Mouse (Mus musculus) CH12.LX (cell line): Measurements from ENCODE around the gene Stambpl1.

Experiments
- CHD1 ChIP-seq: IDR thresholded peaks from 2 replicates; pipeline ENCODE4 v1.6.1; 2012; ENCODE audit warnings: low read depth, low read length, improper control_type of control experiment, inconsistent platforms
- CTCF ChIP-seq, 2 experiments: IDR thresholded peaks in 1 of 2; conservative IDR thresholded peaks in 1 of 2; 2 replicates each; pipeline ENCODE4 v1.5.1; 2011 to 2012; ENCODE audit warnings: low read depth in 2 of 2, low read length in 2 of 2, improper control_type of control experiment in 1 of 2, inconsistent platforms in 1 of 2, mild to moderate bottlenecking in 1 of 2, moderate library complexity in 1 of 2
- E2F4 ChIP-seq: IDR thresholded peaks from 2 replicates; pipeline ENCODE4 v1.6.1; 2011; ENCODE audit warnings: low read depth, low read length, improper control_type of control experiment; ENCODE audit not compliant: insufficient replicate concordance
- EP300 ChIP-seq: IDR thresholded peaks from 2 replicates; pipeline ENCODE4 v1.6.1; 2011; ENCODE audit warnings: low read length, improper control_type of control experiment
- GABPA ChIP-seq: IDR thresholded peaks from 2 replicates; pipeline ENCODE4 v1.6.1; 2012; ENCODE audit warnings: low read depth, low read length, improper control_type of control experiment, inconsistent platforms; ENCODE audit not compliant: insufficient replicate concordance
- IRF4 ChIP-seq: IDR thresholded peaks from 2 replicates; pipeline ENCODE4 v1.6.1; 2014; ENCODE audit warnings: low read depth, mild to moderate bottlenecking, inconsistent platforms, low read length, improper control_type of control experiment
- JUN ChIP-seq: IDR thresholded peaks from 2 replicates; pipeline ENCODE4 v1.6.1; 2011; ENCODE audit warnings: low read depth, mild to moderate bottlenecking, low read length, improper control_type of control experiment, moderate library complexity; ENCODE audit not compliant: insufficient read depth
- MAX ChIP-seq: IDR thresholded peaks from 2 replicates; pipeline ENCODE4 v1.6.1; 2011; ENCODE audit warnings: low read length, improper control_type of control experiment
- MAZ ChIP-seq: IDR thresholded peaks from 2 replicates; pipeline ENCODE4 v1.6.1; 2012; ENCODE audit warnings: low read depth, mild to moderate bottlenecking, inconsistent platforms, low read length, improper control_type of control experiment, moderate library complexity
- MXI1 ChIP-seq: IDR thresholded peaks from 2 replicates; pipeline ENCODE4 v1.6.1; 2011; ENCODE audit warnings: mild to moderate bottlenecking, low read depth, low read length, improper control_type of control experiment
- POLR2A ChIP-seq: IDR thresholded peaks from 2 replicates; pipeline ENCODE4 v1.6.1; 2011; ENCODE audit warnings: low read depth, mild to moderate bottlenecking, improper control_type of control experiment, low read length
- POLR2AphosphoS2 ChIP-seq: IDR thresholded peaks from 2 replicates; pipeline ENCODE4 v1.6.1; 2011; ENCODE audit warnings: low read depth, low read length, improper control_type of control experiment
- SMC3 ChIP-seq: IDR thresholded peaks from 2 replicates; pipeline ENCODE4 v1.6.1; 2011; ENCODE audit warnings: low read depth, low read length, improper control_type of control experiment
- TCF12 ChIP-seq: IDR thresholded peaks from 2 replicates; pipeline ENCODE4 v1.6.1; 2014; ENCODE audit warnings: low read depth, mild to moderate bottlenecking, inconsistent platforms, low read length, improper control_type of control experiment

DNA sequence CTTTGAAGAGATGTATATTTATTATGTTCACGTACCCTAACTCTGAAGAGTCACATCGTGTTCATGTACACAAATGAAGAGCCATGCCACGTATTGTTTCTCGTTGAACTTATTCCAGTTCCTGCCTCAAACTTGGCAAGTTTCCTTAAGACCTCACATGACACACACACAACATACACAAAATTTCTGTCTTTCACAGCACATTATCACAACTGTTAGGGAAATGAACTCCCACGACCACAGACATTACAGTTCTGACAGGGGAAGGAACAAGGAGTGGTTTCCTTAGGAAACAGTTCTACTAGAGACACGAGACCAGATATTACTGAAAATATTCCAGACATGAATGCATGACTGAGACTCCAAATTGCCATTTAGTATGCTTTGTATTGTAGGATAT, 91.6 kb downstream of the Stambpl1 start:
- TF ChIP-seq E2F4 (no peak), MAX (no peak), CHD1 (no peak), JUN (no peak), CTCF (conservative IDR thresholded peaks at IDR 0.05 in 1 of 2, IDR thresholded peaks at IDR 0.05 in 1 of 2; ENCODE audit: low read depth in 2 of 2, low read length in 2 of 2) (no peak), POLR2A (no peak), MAZ (no peak), TCF12 (no peak), EP300 (no peak), SMC3 (no peak), POLR2AphosphoS2 (no peak), GABPA (no peak), IRF4 (no peak), MXI1 (no peak)
